Mouse (Mus musculus) retina, adult 2 months (tissue): ENCODE results near the gene Pla2g1b.
"Not testable (repeated sequence)": the region's sequence is repeated elsewhere in the genome, so short reads cannot be mapped to it uniquely, and the experiment has no call there.

Experiments used
- DNase-seq: peaks from one replicate; pipeline ENCODE4 v3.0.0-alpha.2; 2012; ENCODE audit warnings: low read depth, low spot score

Pla2g1b gene

DNA sequence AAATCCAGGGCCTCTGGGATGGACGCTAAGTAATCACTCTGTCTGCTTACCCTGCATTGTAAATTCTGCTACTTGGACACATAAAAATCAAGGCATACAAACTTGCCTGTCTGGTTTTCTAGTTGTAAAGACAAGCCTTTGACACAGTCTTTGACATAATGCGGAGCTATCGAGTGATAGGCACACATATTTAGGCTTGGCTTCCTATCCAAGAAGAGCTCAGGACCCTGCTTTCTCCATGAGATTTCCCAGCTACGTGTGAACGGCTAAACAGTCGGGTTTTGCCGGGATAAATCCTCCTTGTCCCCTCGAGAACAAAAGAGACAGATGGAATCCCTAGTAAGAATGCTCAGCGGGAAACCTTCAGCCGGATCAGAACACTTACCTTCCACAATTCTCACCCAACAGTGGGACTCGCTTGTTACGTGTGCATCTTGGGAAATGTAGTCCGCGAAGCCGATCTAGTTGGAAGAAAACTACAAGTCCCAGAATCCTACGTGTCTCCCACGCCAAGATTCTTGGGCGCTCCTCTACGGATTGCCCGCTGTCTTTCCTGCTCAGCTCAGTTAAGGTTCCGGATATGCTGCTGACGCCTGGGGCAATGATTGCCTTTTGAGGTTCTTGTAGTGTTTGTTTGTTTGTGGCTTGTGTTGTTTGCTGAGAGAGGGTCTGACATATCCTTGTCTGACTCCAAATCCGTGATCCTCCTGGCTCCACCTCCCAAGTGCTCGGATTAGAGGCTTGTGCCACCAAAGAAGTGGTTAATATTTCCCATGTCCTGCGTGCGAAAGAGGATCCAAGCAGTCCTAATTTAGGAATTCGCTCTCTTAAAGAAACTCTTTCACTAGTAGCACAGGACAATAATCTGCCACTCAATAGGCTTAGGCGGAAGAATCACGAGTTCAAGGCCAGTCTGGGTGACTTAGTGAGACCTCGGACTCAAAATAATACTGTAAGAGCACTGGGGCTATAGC lies 18.2 kb downstream of the Pla2g1b start, which contains the start of gene Sirt4:
TSS of gene Sirt4 (minus strand) at position 779 of the 974 bp plus-strand sequence.
- DNase-seq: peak; percentile 95

DNA sequence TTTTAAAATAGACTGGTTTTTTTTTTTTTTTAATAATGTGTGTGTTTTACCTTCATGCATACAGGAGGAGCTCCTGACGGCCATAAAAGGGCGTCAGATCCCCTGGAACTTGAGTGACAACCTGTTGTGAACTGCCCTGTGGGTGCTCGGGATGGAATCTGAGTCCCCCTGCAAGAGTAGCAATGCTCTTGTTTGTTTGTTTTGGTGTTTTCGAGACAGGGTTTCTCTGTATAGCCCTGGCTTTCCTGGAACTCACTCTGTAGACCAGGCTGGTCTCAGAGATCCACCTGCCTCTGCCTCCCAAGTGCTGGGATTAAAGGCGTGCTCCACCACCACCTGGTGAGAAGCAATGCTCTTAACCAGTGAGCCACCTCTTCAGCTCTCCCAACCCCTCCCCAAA lies 18.9 kb downstream of the Pla2g1b start:
- DNase-seq: no peak

DNA sequence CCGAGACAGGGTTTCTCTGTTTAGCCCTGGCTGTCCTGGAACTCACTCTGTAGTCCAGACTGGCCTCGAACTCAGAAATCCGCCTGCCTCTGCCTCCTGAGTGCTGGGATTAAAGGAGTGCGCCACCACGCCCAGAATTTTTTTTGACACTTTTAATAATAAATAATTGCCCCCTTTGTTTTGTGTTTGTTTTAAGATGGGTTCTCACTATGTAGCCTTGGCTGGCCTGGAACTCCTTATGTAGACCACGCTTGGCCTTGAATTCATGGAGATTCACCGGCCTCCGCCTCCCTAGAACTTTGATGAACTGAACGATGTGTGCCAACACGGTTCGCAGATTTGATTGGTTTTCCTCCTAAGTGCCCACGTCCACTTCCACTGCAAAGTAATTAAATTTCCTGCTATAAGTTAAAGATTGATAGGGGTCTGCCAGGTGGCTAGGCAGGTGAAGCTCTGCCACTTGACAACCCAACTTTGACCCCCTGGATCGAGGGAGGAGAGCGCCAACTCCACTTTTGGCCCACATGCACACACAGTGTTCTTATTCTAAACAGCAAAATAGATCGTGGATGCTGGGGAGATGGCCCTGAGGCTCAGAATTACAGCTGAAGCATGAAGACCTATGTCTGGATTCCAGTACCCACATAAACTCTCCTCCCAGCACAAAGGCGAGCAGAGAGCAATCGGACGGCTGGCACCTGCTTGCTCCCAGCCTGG lies 19.6 kb downstream of the Pla2g1b start:
- no peak for DNase-seq

DNA sequence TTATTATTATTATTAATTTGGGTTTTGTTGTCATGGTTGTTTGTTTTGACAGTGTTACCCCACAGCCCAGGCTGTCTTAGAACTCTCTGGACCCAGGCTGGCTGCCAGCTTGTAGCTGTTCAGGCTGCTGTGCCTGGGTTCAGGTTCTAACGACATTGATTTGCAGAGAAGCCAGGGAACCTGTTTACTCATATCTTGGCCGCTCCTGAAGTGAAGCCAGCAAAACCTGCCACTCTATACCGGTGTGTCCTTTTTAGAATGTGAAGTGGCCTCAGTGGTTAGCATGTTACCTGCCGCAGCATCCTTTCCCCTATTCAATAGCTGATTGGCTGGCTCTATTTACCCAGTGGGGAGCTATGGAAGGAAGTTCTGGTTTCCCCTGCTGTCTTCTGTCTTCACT lies 20.7 kb downstream of the Pla2g1b start:
- DNase-seq: no peak

DNA sequence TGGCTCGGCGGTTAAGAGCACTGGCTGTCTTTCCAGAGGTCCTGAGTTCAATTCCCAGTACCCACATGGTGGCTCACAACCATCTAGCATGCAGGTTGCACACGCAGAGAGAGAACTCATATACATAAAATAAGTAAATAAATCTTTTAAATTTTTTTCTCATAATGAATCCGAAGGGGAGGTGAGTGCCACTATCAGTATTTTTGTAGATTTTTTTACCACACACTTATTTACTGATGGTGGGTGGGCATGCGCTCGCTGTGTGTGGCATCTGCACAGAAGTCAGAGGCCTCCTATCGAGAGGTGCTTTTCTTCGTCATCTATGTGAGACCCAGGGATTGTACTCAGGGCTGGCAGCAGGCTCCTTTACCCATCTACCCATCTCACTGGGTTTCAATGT lies 21.3 kb downstream of the Pla2g1b start:
- DNase-seq: no peak

DNA sequence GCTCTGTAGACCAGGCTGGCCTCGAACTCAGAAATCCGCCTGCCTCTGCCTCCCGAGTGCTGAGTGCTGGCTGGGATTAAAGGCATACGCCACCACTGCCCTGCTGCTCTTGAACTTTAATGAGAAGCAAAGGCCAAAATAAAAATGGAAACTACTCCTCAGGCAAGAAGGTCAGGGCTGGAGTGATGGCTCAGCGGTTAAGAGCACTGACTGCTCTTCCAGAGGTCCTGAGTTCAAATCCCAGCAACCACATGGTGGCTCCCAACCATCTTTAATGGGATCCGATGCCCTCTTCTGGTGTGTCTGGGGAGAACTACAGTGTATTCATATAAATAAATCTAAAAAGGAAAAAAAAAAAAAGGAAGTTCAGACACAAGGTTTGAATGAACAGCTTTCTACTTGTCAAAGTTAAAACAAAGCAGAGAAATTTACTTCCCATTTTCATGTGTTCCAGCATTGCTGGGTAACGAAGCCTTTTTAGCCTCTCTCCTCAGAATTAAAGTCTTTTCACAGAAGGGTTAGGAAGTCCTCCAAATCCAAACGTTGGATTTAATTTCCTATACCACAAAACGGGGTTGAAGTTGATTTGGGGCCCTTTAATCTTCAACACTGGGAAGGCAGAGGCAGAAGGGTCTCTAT lies 22.0 kb downstream of the Pla2g1b start:
- no peak for DNase-seq

DNA sequence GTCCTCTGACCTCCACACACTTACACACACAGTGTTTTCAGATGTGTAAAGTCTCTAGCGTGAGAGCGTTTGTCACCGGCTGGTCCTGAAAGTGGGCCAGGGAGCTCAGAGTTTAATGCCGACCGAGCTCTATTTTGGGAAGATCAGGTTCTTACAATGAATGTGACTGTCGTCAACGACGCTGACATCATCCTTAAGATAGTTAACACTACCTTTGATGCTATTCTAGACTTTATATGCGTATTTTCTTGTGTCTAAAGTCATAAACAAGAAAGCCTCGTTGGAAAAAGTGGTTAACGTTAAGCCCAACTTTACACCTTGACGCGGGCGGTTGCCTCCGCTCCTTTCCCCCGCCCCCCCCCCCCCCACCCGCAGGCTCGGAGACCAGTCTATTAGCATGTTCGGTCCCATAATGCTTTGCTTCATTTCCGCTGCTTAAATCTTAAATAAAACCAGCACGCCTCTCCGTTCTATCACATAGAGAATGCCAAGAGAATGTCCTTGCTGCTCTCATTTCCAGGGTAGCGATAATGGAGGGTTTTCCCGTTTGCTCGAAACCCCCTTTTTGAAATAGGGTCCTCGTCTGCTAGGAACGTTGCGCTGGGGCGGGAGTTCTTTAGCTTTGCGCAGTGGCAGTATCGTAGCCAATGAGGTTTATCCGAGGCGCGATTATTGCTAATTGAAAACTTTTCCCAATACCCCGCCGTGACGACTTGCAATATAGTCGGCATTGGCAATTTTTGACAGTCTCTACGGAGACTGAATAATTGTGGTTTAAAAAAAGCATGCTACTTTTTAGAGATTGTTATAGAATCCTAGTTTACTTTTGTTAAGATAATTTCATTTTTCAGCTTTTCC lies 23.0 kb downstream of the Pla2g1b start:
- DNase-seq: peak; percentile 85

DNA sequence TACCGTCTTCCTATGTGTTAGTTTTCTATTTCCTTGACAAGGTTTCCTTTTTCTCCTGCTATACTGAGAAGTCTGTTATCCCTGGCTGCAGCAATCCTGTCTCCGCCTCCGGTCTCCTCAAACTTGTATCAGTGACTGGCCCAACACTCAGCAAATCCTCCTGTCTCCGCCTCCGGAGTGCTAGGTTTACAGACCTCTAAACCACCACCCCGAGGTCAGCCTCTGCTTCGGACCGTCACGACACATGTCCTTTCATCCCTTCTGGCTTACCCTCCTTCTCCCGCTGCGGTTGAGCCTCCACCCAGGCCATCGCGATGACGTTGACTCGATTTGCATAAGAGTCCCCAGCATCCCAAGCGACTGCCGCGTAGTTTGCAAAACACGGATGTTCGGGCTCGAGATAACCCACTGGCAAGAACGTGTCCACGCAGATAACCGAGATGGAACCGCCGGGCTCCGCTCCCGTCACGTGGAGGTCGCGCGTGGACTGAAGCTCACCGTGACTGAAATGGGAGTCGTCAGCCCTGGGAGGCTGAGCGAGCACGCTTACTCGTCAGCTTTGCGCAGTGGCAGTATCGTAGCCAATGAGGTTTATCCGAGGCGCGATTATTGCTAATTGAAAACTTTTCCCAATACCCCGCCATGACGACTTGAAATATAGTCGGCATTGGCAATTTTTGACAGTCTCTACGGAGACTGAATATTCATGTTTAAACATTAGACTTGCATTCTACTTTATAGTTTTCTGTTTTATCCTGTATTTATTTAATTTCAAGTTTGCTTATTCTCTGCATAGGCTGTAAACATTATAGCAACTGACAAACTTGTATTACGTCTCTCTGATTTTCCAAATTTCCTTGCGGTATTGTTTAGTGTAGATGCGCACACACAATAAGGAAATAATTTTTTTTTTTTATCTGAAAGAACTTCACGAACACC lies 23.9 kb downstream of the Pla2g1b start:
- peak; percentile 97 for DNase-seq

DNA sequence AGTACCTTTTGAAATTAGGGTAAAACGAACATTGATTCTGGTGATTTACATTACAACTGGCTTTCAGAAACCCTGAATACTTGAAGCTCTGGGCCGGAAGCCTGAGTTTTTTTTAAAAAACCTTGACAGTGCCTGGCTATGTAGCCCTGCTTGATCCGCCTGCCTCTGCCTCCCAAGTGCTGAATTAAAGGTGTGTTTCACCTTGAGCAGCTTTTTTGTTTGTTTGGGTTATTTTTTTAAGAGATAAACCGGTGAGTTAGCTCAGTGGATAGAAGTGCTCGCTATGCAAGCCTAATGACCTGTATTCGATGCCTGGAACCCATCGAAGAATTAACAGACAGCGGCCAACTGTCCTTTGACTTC lies 24.6 kb downstream of the Pla2g1b start:
- DNase-seq: no peak

DNA sequence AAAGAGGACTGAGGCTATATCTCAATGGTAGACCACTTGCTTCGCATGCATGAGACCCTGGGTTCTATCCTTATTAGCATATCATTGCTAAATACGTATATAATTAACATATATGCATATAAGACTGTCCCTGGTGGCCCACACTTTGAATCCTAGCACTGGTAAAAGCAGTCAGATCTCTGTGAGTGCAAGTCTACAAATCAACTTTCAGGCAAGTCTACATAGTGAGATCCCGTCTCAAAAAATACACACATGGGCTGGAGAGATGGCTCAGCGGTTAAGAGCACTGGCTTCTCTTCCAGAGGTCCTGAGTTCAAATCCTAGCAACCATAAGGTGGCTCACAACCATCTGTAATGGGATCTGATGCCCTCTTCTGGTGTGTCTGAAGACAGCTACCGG lies 25.0 kb downstream of the Pla2g1b start:
- DNase-seq: no peak

DNA sequence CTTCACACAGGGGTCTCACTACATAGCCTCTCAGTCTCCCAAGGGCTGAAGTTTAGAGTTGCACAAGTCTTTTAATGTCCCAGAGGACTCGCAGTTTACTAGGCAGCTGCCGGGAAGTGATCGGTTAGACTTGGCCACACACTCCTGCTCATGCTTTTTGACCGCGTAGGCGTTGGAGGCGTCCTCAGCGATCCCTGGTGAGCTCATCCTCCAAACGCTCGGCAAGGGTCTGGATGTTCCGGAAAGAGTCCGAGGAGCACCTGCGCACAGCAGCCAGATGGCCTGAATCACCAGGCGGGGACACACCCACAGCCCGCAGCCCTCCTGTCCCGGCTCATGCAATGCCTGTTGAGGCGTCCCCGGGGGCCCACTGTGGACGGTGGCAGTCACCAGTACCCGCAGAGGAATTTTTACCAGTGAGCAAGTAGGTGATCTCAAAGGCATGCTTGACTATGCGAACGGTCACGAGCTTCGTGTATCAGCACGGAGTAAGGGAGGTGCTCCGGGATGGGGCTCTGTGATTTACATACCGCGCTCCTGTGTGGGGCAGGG lies 25.8 kb downstream of the Pla2g1b start:
- DNase-seq: no peak

DNA sequence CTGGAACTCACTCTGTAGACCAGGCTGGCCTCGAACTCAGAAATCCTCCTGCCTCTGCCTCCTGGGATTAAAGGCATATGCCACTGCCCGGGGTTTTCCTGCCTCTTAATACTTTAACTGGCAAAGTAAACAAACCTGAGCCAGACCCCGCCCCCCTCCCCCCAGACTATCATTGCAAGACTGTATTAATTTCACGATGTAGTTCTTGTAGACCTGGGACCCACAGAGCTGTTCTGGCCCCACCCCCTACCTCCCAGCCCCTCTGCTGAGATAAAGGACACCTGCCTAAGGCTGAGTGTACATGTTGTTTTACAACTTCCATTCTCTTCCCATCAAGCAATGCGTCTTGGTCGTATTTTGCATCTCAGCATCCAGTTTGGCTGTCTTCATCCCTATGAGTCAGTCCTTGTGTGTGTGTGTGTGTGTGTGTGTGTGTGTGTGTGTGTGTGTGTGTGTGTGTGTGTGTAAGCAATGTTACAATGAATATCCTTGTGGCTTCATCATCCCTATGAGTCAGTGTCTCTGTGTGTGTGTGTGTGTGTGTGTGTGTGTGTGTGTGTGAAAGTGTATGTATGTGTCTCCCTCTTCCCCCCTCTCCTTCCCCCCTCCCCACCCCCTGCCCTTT lies 26.8 kb downstream of the Pla2g1b start:
- no peak for DNase-seq

DNA sequence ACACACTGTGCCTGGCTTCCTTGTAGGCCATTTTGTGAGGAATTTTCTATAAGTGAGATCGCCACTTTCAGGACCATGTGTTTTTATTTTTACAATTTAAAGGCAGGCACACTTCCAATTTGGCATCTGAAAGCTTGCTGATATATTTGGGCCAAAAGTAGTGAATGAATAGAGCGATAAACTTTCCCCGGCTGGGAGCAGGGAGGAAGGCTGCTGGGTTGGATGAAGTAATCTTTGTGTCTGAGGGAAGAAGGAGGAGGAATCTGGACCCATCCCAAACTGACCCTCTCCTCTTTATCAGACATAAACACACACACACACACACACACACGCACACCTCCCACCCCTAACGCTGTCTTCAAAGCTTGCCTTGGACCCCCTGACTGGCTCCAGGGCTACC lies 27.4 kb downstream of the Pla2g1b start:
- no peak for DNase-seq

DNA sequence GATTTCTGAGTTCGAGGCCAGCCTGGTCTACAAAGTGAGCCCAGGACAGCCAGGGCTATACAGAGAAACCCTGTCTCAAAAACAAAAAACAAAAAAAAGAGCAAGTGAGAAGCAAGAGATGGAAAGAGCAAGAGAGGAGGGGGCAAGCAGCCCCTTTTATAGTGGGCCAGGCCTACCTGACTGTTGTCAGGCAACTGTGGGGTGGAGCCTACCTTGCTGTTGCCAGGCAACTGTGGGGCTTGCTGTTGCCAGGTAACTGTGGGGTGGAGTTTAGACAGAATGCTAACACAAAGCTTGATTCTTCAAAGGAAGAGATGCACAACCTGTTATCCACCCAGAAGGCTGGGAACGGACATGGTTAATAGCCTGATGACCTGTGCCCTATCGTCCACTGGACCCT lies 29.6 kb downstream of the Pla2g1b start:
- DNase-seq: not testable (repeated sequence)

DNA sequence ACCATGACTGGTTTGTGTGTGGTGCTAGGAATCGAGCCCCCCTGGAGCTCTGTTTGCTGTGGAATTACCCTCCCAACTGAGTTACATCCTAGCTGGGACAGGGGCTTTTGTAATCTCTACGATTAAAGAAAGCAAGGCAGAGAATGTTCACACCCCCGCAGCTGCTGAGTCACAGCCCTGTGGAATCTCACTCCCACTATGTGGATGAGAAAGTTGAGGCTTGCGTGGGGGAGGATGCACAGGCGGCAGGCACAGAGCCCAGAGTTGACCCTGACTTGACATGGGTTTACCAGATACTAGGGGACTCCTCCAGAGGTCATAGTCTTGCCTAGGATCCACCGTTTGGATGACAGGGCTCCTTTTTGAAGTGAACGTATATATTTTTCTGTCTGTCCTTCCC lies 31.0 kb downstream of the Pla2g1b start:
- no peak for DNase-seq

DNA sequence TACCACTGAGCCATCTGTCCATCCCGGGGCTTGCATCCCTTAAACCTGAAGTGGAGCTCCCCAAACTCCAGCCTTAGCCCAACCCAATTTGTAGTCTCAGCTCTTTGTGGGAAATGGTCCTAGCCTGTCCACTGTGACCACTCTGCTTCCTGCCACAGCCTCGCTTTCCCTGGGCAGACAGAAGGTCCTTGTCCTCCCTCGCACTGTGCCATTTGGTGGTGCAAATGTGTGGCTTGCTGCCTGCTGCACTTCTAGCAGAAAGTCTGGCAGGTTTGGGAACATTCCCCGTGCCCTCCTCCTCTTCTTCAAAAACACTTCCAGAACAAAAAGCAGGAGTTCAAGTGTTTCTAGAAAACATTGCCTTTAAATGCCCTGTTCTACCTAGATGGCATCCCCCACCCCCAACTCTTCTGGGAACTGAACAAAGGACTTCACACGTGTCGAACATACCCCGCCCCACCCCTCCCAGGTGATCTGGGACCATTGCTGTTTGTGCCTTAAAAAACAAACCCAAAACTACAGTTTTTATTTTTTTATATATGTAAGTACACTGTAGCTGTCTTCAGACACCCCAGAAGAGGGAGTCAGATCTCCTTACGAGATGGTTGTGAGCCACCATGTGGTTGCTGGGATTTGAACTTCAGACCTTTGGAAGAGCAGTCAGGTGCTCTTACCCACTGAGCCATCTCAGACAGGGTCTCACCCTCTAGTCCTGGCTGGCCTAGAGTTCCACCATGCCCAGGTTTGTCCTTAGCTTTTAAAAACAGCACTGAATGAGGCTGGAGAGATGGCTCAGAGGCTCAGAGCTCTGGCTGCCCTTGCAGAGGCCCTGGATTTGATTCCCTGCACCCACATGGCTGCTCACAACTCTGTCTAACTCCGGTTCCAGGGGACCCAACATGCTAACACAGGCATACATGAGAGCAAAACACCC lies 32.5 kb downstream of the Pla2g1b start:
- no peak for DNase-seq

DNA sequence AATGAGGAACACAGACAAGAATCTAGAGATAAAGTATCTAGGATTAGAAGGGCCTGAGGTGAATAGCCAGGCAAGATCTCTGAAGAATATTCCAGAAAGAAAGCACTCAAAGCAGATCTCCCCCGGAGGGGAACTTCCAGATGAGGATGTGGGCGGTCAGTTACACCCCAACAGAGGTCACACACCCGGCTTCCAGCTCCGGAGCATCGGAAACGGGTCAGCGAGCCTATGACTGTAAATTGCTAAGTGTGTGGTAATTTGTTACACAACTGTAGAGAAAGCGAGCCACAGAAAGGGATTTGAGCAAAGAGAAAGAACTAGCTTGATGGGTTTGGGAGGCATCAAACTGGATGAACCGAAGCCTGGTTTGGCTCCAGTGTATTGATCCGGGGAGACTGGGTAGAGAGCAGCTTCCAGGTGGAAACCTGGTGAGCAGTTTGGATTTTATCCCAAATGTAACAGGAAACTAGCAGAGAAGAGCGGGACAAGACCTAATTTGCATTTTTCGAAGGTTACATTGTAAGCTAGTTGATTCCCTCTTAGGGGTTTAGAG lies 34.4 kb downstream of the Pla2g1b start:
- no peak for DNase-seq

DNA sequence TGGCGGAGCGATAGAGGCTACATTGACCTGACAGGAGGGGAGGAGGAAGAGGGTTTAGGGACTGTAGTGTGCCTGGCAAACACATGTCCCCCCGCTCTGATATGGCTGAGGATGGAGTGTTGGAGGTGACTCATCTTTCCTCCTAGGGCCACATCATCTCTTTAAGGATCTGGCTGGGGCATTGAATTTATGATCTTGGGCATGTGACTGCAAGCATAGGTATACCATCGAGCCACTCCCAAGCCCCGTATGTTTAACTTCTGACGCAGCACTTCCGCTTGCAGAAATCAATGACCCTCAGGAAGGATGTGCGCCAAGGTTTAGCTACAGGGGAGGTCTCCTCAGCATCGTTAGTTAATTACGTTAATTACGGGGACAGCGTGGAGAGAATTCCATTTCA lies 37.0 kb downstream of the Pla2g1b start:
- no peak for DNase-seq
